Mouse (Mus musculus) MEL (cell line): ENCODE data around the gene Add2.

ENCODE experiments used
- CTCF ChIP-seq, 3 experiments: IDR thresholded peaks in 2 of 3; conservative IDR thresholded peaks in 1 of 3; 2 replicates each; pipeline ENCODE4 v1.5.1; 2011 to 2012; ENCODE audit warnings: low read length in 3 of 3, low read depth in 2 of 3, mild to moderate bottlenecking in 2 of 3, improper control_type of control experiment in 1 of 3, inconsistent platforms in 1 of 3, mixed read lengths in 1 of 3, moderate library complexity in 1 of 3; ENCODE audit not compliant: control insufficient read depth in 1 of 3, insufficient read depth in 1 of 3, poor library complexity in 1 of 3, severe bottlenecking in 1 of 3
- E2F4 ChIP-seq: IDR thresholded peaks from 2 replicates; pipeline ENCODE4 v1.6.1; 2011; ENCODE audit warnings: low read depth, low read length, improper control_type of control experiment, borderline replicate concordance
- POLR2A ChIP-seq, 2 experiments: IDR thresholded peaks; 2 replicates each; pipeline ENCODE4 v1.6.1; 2011 to 2012; ENCODE audit warnings: low read length in 2 of 2, mild to moderate bottlenecking in 2 of 2, control low read depth in 1 of 2, improper control_type of control experiment in 1 of 2, low read depth in 1 of 2, moderate library complexity in 1 of 2; ENCODE audit not compliant: control insufficient read depth in 1 of 2, insufficient read depth in 1 of 2, poor library complexity in 1 of 2
- RCOR1 ChIP-seq: IDR thresholded peaks from 2 replicates; pipeline ENCODE4 v1.6.1; 2012; ENCODE audit warnings: low read depth, mild to moderate bottlenecking, inconsistent platforms, low read length, improper control_type of control experiment

GRCm38 (mm10) chr6:86062226-86062625 is 33.7 kb downstream of the Add2 start:
- TF ChIP-seq POLR2A (IDR thresholded peaks at IDR 0.05; ENCODE audit: control insufficient read depth in 1 of 2, insufficient read depth in 1 of 2, low read depth in 1 of 2, low read length in 2 of 2, poor library complexity in 1 of 2) (no peak), RCOR1 (no peak), E2F4 (no peak), CTCF (IDR thresholded peaks at IDR 0.05 in 2 of 3, conservative IDR thresholded peaks at IDR 0.05 in 1 of 3; ENCODE audit: control insufficient read depth in 1 of 3, insufficient read depth in 1 of 3, low read depth in 2 of 3, low read length in 3 of 3, poor library complexity in 1 of 3, severe bottlenecking in 1 of 3) (no peak)
